Mouse (Mus musculus): ENCODE results near the gene Kcnj6. TPM values are rescaled to one million over a fixed set of nuclear protein-coding genes. Genes with fewer than 3 reads are reported as not detected.

Gene Kcnj6
- polyA plus RNA-seq, 1 experiment from 2014 or later: 0.62 TPM

DNA sequence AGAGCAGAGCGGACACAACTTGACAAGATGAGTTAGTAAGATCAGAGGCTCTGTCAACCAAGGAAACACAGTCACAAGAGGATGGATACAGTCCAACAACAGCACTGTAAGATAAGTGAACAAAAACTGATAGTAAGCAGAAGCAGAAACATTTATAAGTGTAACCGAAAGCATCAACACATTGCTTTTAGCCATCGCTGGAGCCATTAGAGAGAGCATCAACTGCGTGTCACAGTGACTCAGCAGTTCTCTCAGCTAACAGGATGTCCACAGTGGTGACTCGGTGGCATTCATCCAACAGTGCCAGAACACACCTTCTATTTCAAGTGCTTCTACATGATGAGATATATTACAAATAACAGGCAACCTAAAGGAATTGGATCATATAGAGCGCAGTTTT, 41.1 kb downstream of the Kcnj6 start:
- Histone ChIP-seq H3K9me3 (replicated peaks; ENCODE audit: control insufficient read depth, low read length) (no peaks in the 10 kb centered on the region), H3K4me2 (ENCODE audit: low read length) (no peak overlapping the region), H3K27ac (ENCODE audit: low read depth, low read length) (no peak overlapping the region), H3K9ac (ENCODE audit: low read length) (no peak overlapping the region), H3K36me3 (ENCODE audit: control insufficient read depth, insufficient read depth, low read length) (no peaks in the 10 kb centered on the region), H3K27me3 (replicated peaks; ENCODE audit: control insufficient read depth, insufficient read depth, low read length) (no peaks in the 10 kb centered on the region), H3K4me1 (ENCODE audit: control insufficient read depth, insufficient read depth, low read length) (no peaks in the 10 kb centered on the region), H3K4me3 (ENCODE audit: low read depth, low read length) (no peak overlapping the region)
- DNase-seq (ENCODE audit: low spot score) (no peak), ATAC-seq (no peak)
- WGBS: 95% methylated on average over 6 of the region's 6 CpGs

DNA sequence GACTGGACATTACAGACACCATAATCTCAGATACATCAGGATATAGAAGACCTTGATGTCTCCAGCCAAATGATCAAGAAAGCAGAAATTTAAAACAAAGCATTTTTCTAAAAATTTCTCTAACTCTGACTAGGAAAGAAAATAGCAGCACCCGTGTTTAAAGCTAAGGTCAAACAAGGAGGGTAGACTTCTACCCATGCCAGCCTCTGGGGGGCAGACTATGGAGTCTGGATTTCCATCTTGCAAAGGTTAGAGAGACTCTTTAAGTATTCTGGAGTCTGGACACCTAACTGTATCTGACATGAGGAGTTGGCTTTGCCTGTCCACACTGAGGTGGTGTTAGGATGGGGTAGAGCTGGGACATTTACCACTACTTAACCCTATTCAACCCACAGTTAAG, 44.2 kb downstream of the Kcnj6 start:
- ATAC-seq (no peak), DNase-seq (ENCODE audit: low spot score) (no peak)
- H3K4me3 ChIP-seq (ENCODE audit: low read depth, low read length): no peak overlapping the region
- H3K27me3 ChIP-seq (replicated peaks; ENCODE audit: control insufficient read depth, insufficient read depth, low read length): no peaks in the 10 kb centered on the region
- H3K9me3 ChIP-seq (replicated peaks; ENCODE audit: control insufficient read depth, low read length): no peaks in the 10 kb centered on the region
- no peaks in the 10 kb centered on the region for H3K4me1 ChIP-seq (ENCODE audit: control insufficient read depth, insufficient read depth, low read length)
- 73% methylated on average over 1 of the region's 1 CpGs for WGBS
- no peaks in the 10 kb centered on the region for H3K36me3 ChIP-seq (ENCODE audit: control insufficient read depth, insufficient read depth, low read length)
- H3K9ac ChIP-seq (ENCODE audit: low read length): no peak overlapping the region
- H3K4me2 ChIP-seq (ENCODE audit: low read length): no peak overlapping the region
- no peak overlapping the region for H3K27ac ChIP-seq (ENCODE audit: low read depth, low read length)

DNA sequence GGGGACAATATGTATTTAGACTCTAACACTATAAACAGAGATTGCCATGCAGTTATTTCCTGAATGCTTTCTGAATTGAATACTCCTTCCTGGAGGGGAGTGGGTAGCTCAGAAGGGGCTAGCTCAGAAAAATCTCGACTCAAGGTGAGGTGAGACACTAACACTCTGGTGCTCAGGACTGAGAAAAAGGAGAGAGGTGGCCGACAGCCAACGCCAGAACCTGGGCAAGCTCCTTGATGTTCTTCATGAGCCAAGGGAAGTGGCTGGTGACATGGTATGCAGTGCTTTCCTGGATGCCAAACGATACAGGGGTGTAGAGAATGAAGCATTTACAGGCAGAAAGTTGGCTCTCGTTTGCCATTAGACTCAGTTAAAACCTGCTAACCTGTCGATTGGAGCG, 48.3 kb downstream of the Kcnj6 start:
- H3K27me3 ChIP-seq (replicated peaks; ENCODE audit: control insufficient read depth, insufficient read depth, low read length): no peaks in the 10 kb centered on the region
- ATAC-seq (no peak), DNase-seq (ENCODE audit: low spot score) (no peak)
- H3K4me3 ChIP-seq (ENCODE audit: low read depth, low read length): no peak overlapping the region
- H3K9me3 ChIP-seq (replicated peaks; ENCODE audit: control insufficient read depth, low read length): no peaks in the 10 kb centered on the region
- 87% methylated on average over 7 of the region's 7 CpGs for WGBS
- H3K36me3 ChIP-seq (ENCODE audit: control insufficient read depth, insufficient read depth, low read length): no peaks in the 10 kb centered on the region
- no peaks in the 10 kb centered on the region for H3K4me1 ChIP-seq (ENCODE audit: control insufficient read depth, insufficient read depth, low read length)
- H3K27ac ChIP-seq (ENCODE audit: low read depth, low read length): no peak overlapping the region
- no peak overlapping the region for H3K9ac ChIP-seq (ENCODE audit: low read length)
- H3K4me2 ChIP-seq (ENCODE audit: low read length): no peak overlapping the region

DNA sequence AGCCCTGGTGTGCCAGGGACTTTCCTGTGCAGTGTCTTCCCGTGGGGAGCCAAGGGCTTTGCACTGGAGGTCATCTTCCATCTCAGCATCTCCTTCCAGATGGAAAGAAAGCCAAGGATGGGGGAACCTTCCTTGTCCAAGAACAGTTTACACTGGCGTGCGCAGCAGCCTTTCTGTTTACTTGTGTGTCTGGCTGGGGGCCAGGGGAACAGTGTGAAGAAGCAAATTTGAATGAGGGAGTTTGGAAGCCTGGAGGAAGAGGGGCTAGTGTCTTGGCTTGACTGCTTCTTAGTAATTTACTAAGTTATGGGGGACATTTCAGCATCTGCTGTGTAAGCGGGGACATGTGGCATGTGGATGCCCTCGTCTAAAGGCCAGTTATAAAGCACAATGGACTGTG, 50.7 kb downstream of the Kcnj6 start:
- H3K4me2 ChIP-seq (ENCODE audit: low read length): no peak overlapping the region
- no peak overlapping the region for H3K9ac ChIP-seq (ENCODE audit: low read length)
- no peaks in the 10 kb centered on the region for H3K27me3 ChIP-seq (replicated peaks; ENCODE audit: control insufficient read depth, insufficient read depth, low read length)
- H3K4me3 ChIP-seq (ENCODE audit: low read depth, low read length): no peak overlapping the region
- 55% methylated on average over 5 of the region's 5 CpGs for WGBS
- no peaks in the 10 kb centered on the region for H3K9me3 ChIP-seq (replicated peaks; ENCODE audit: control insufficient read depth, low read length)
- ATAC-seq (no peak), DNase-seq (ENCODE audit: low spot score) (peak; percentile 41)
- no peak overlapping the region for H3K27ac ChIP-seq (ENCODE audit: low read depth, low read length)
- no peaks in the 10 kb centered on the region for H3K4me1 ChIP-seq (ENCODE audit: control insufficient read depth, insufficient read depth, low read length)
- H3K36me3 ChIP-seq (ENCODE audit: control insufficient read depth, insufficient read depth, low read length): no peaks in the 10 kb centered on the region

DNA sequence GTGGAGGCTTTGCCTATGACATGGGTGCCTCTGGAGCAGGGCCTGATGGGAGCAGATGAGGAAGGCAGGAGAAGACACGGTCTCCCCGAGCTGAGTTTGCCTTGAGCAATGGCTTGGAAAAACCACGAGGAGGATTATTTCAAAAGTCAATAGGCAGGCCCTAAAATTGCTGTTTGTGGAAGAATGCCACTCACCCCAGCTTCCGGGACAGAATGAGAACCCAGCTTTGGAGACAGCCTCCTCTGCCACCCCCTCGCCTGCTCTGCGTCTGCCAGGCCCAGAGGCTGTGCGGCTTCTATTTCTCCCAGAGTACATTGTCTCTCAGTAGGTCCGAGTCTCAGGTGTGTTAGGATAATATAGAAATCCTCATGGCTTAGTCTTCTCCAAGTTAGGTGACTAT, 64.8 kb downstream of the Kcnj6 start:
- 80% methylated on average over 8 of the region's 8 CpGs for WGBS
- Histone ChIP-seq H3K4me3 (ENCODE audit: low read depth, low read length) (no peak overlapping the region), H3K9ac (ENCODE audit: low read length) (no peak overlapping the region), H3K27me3 (replicated peaks; ENCODE audit: control insufficient read depth, insufficient read depth, low read length) (no peaks in the 10 kb centered on the region), H3K4me1 (ENCODE audit: control insufficient read depth, insufficient read depth, low read length) (peaks cover 11% of the 10 kb centered on the region; the same call in 1 of the 2 replicates), H3K4me2 (ENCODE audit: low read length) (no peak overlapping the region), H3K27ac (ENCODE audit: low read depth, low read length) (no peak overlapping the region), H3K9me3 (replicated peaks; ENCODE audit: control insufficient read depth, low read length) (no peaks in the 10 kb centered on the region), H3K36me3 (ENCODE audit: control insufficient read depth, insufficient read depth, low read length) (no peaks in the 10 kb centered on the region)
- no peak for ATAC-seq
- no peak for DNase-seq (ENCODE audit: low spot score)

DNA sequence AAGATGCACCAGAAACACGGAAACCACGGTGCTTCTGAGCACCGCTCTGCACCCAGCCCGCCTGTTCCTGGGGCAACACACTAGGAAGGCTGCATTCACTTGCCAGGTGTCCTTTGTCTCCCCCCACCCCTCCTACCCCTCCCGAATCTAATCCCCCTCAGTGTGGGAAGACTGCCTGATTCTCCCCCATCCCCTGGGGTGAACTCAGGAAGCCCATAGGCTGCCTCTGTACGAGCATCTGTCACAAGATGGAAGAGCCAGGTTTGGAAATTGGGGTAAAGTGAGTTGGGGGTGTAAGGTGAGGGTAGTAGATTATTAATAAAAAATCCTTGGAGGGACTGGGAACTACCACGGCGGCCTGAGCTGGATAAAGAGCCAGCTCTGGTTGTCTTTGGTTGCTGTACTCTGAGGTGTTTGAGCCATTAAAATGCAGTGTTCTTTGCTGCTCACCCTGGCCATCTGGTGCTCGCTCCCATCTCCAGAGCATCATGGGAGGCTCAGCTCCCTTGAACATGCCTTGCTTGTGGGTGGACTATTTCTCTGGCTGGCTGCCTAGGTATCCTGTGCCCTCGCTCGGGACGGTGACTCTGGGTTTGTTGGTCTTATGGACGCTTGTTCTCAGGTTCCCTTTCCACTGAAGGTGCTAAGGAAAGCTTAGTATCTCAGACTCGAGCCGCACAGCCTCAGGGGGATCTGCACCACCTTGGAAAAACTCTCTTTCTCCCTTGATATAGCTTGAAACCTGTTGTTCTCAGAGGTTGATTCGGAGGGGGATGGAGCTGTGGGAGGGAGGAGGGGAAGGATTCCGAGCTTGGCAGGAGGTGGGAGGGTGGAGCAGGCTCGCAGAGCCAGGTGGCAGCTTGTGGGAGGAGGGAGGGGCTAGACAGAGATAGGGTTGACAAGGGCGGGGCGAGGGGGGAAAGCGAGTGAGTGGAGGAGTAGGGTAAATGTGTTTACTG, 65.9 kb downstream of the Kcnj6 start:
- H3K27me3 ChIP-seq (replicated peaks; ENCODE audit: control insufficient read depth, insufficient read depth, low read length): no peaks in the 10 kb centered on the region
- H3K4me3 ChIP-seq (ENCODE audit: low read depth, low read length): no peak overlapping the region
- H3K36me3 ChIP-seq (ENCODE audit: control insufficient read depth, insufficient read depth, low read length): no peaks in the 10 kb centered on the region
- no peak overlapping the region for H3K9ac ChIP-seq (ENCODE audit: low read length)
- ATAC-seq (peak; percentile 92), DNase-seq (ENCODE audit: low spot score) (peak; percentile 76)
- H3K27ac ChIP-seq (ENCODE audit: low read depth, low read length): peak overlapping the region; percentile 59
- H3K4me2 ChIP-seq (ENCODE audit: low read length): peak overlapping the region; percentile 35
- no peaks in the 10 kb centered on the region for H3K9me3 ChIP-seq (replicated peaks; ENCODE audit: control insufficient read depth, low read length)
- H3K4me1 ChIP-seq (ENCODE audit: control insufficient read depth, insufficient read depth, low read length): peaks cover 11% of the 10 kb centered on the region; the same call in 1 of the 2 replicates
- WGBS: 6% methylated on average over 21 of the region's 21 CpGs

DNA sequence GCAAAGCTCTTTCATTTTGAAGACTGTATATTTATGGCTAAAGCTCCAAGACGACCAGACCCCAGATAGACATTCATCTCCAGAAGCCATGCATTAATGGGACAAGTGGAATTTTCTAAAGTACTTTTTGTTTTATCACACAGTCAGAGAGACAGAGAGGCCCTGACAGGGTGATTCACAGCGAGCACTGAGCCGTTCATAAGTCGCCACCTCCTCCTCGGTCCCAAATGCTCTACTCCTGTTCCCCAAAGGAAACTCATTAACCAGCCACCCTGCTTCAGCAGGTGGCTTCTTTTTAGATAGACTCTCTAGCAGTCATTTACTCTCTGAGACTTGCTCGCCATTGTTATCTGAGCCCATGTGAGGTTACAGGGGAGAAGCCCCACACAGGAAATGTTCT, 72.1 kb downstream of the Kcnj6 start:
- no peak for DNase-seq (ENCODE audit: low spot score)
- H3K9me3 ChIP-seq (replicated peaks; ENCODE audit: control insufficient read depth, low read length): no peaks in the 10 kb centered on the region
- H3K27ac ChIP-seq (ENCODE audit: low read depth, low read length): no peak overlapping the region
- no peaks in the 10 kb centered on the region for H3K4me1 ChIP-seq (ENCODE audit: control insufficient read depth, insufficient read depth, low read length)
- no peaks in the 10 kb centered on the region for H3K36me3 ChIP-seq (ENCODE audit: control insufficient read depth, insufficient read depth, low read length)
- 6% methylated on average over 6 of the region's 6 CpGs for WGBS
- H3K4me3 ChIP-seq (ENCODE audit: low read depth, low read length): no peak overlapping the region
- H3K9ac ChIP-seq (ENCODE audit: low read length): no peak overlapping the region
- H3K27me3 ChIP-seq (replicated peaks; ENCODE audit: control insufficient read depth, insufficient read depth, low read length): no peaks in the 10 kb centered on the region
- no peak for ATAC-seq
- no peak overlapping the region for H3K4me2 ChIP-seq (ENCODE audit: low read length)

DNA sequence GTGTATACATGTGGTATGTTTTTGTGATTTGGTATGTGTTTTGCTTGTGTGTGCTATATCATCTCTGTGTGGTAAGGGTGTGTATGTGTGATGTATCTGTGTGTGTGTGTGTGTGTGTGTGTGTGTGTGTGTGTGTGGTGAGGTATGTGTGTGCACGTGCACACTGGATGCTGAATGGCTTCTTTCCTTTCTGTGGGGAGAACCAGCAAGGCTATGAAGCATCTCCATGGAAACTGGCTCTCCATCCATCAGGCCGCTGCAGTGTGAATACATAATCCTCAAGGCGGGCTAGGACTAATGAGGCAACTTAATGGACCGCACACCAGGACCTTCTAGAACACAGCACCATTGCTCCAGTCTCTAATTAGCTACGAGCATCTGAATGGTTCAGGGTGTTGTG, 78.3 kb downstream of the Kcnj6 start:
- Histone ChIP-seq H3K4me3 (ENCODE audit: low read depth, low read length) (no peak overlapping the region), H3K27me3 (replicated peaks; ENCODE audit: control insufficient read depth, insufficient read depth, low read length) (no peaks in the 10 kb centered on the region), H3K4me1 (ENCODE audit: control insufficient read depth, insufficient read depth, low read length) (peaks cover 7% of the 10 kb centered on the region), H3K4me2 (ENCODE audit: low read length) (no peak overlapping the region), H3K36me3 (ENCODE audit: control insufficient read depth, insufficient read depth, low read length) (no peaks in the 10 kb centered on the region), H3K9me3 (replicated peaks; ENCODE audit: control insufficient read depth, low read length) (no peaks in the 10 kb centered on the region), H3K9ac (ENCODE audit: low read length) (no peak overlapping the region), H3K27ac (ENCODE audit: low read depth, low read length) (no peak overlapping the region)
- DNase-seq (ENCODE audit: low spot score): peak; percentile 72
- WGBS: 6% methylated on average over 5 of the region's 5 CpGs
- ATAC-seq: peak; percentile 72; the same call in 1 of the 2 replicates

DNA sequence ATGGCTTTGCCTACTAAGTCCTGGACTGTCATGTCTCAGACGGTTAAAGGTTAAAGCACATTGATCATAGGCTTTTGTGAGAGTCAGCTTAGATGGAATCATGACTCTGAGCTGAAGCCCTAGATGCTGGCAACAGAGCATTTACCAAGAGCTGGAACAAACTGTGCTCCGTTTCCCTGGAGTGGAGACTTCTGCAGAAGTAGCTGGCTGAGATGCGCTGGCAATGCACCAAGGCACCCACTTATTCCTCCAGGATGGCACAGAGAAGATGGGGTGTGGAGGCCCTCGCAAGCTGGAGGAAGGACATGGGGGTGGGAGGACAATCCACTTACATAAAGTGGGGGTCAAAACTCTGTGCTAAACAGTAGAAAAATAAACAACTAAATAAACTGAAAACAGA, 91.5 kb downstream of the Kcnj6 start:
- Histone ChIP-seq H3K27ac (ENCODE audit: low read depth, low read length) (no peak overlapping the region), H3K27me3 (replicated peaks; ENCODE audit: control insufficient read depth, insufficient read depth, low read length) (no peaks in the 10 kb centered on the region), H3K36me3 (ENCODE audit: control insufficient read depth, insufficient read depth, low read length) (no peaks in the 10 kb centered on the region), H3K4me1 (ENCODE audit: control insufficient read depth, insufficient read depth, low read length) (no peaks in the 10 kb centered on the region), H3K4me3 (ENCODE audit: low read depth, low read length) (no peak overlapping the region), H3K9ac (ENCODE audit: low read length) (no peak overlapping the region), H3K9me3 (replicated peaks; ENCODE audit: control insufficient read depth, low read length) (no peaks in the 10 kb centered on the region), H3K4me2 (ENCODE audit: low read length) (no peak overlapping the region)
- ATAC-seq (no peak), DNase-seq (ENCODE audit: low spot score) (no peak)
- WGBS: 92% methylated on average over 4 of the region's 4 CpGs

All from forebrain, embryonic 14.5 days (tissue).